Mouse (Mus musculus) cerebellum, adult 9-10 months (tissue): ENCODE measurements around the gene Zfp459.
"Not testable (repeated sequence)": the region's sequence is repeated elsewhere in the genome, so short reads cannot be mapped to it uniquely, and the experiment has no call there.

ENCODE experiments used
- DNase-seq: peaks from one replicate; pipeline ENCODE4 v3.0.0; 2022

Gene Zfp459

GRCm38 (mm10) chr13:67421207-67421857 lies at the start of gene Zfp459:
Zfp459 (minus strand) TSS chr13:67421418.
- DNase-seq = peak; percentile 34

- DNase-seq = no peak
These were observed 48.1 kb upstream of the Zfp459 start for GRCm38 (mm10) chr13:67469274-67469673.

- not testable (repeated sequence) for DNase-seq
These were observed 42.4 kb upstream of the Zfp459 start for GRCm38 (mm10) chr13:67463506-67464185.

GRCm38 (mm10) chr13:67452021-67452309 lies 30.7 kb upstream of the Zfp459 start:
- no peak for DNase-seq

GRCm38 (mm10) chr13:67451172-67452020 lies 30.2 kb upstream of the Zfp459 start, which contains the start of gene Zfp874a:
Zfp874a (minus strand) TSS chr13:67451624.
- peak; percentile 96 for DNase-seq

- DNase-seq = not testable (repeated sequence)
These were observed 15.9 kb upstream of the Zfp459 start for GRCm38 (mm10) chr13:67437095-67437494.

- no peak for DNase-seq
These were observed 6.9 kb upstream of the Zfp459 start for GRCm38 (mm10) chr13:67428116-67428515.

- not testable (repeated sequence) for DNase-seq
These were observed 4.5 kb upstream of the Zfp459 start for GRCm38 (mm10) chr13:67425699-67426098.

GRCm38 (mm10) chr13:67422532-67422931 lies 1.3 kb upstream of the Zfp459 start:
- not testable (repeated sequence) for DNase-seq

GRCm38 (mm10) chr13:67420558-67421206 lies 536 bp downstream of the Zfp459 start:
- no peak for DNase-seq

- no peak for DNase-seq
These were observed 4.4 kb downstream of the Zfp459 start for GRCm38 (mm10) chr13:67416811-67417210.

GRCm38 (mm10) chr13:67415759-67416158 lies 5.5 kb downstream of the Zfp459 start:
- DNase-seq = no peak

- DNase-seq = not testable (repeated sequence)
These were observed 7.6 kb downstream of the Zfp459 start for GRCm38 (mm10) chr13:67413634-67414033.

- DNase-seq = peak; percentile 69
These were observed 21.9 kb downstream of the Zfp459 start, which contains the start of gene Zfp429 for GRCm38 (mm10) chr13:67399183-67399903. Zfp429 (minus strand) TSS chr13:67399819.

GRCm38 (mm10) chr13:67376255-67376654 lies 45.0 kb downstream of the Zfp459 start:
- not testable (repeated sequence) for DNase-seq

- DNase-seq = not testable (repeated sequence)
These were observed 45.9 kb downstream of the Zfp459 start, which contains the start of the genes Gm28041 and Zfp456 for GRCm38 (mm10) chr13:67375050-67375911. Gm28041 (minus strand) TSS chr13:67375733. Zfp456 (minus strand) TSS chr13:67375810.

- DNase-seq = peak; percentile 94
These were observed 61.0 kb downstream of the Zfp459 start, which contains the start of the genes Gm28044 and Zfp953 for GRCm38 (mm10) chr13:67360131-67360744. Gm28044 (minus strand) TSS chr13:67360536. Zfp953 (minus strand) TSS chr13:67360605.
